Mouse (Mus musculus): ENCODE data around the gene Olfr1124. TPM values are rescaled to one million over a fixed set of nuclear protein-coding genes. Genes with fewer than 3 reads are reported as not detected.

Gene Olfr1124
- polyA plus RNA-seq, 1 experiment from 2014 or later: 0.08 TPM

Other genes with a start within 250 kb of the Olfr1124 start
- gene Olfr1112, start 242.5 kb upstream of the Olfr1124 start, polyA plus RNA-seq (2015; fragmentation: Nextera tagmentation; extraction: Ambion mirVana): not detected in 2 replicates
- not detected in 2 replicates for gene Olfr1113, start 221.3 kb upstream of the Olfr1124 start, polyA plus RNA-seq (2015; fragmentation: Nextera tagmentation; extraction: Ambion mirVana)
- gene Olfr1115, start 182.3 kb upstream of the Olfr1124 start, polyA plus RNA-seq (2015; fragmentation: Nextera tagmentation; extraction: Ambion mirVana): not detected in 2 replicates
- gene Olfr1116, start 162.7 kb upstream of the Olfr1124 start, polyA plus RNA-seq (2015; fragmentation: Nextera tagmentation; extraction: Ambion mirVana): not detected in 2 replicates
- gene Olfr1118, start 122.7 kb upstream of the Olfr1124 start, polyA plus RNA-seq (2015; fragmentation: Nextera tagmentation; extraction: Ambion mirVana): not detected in 2 replicates
- gene Olfr1120, start 75.5 kb upstream of the Olfr1124 start, polyA plus RNA-seq (2015; fragmentation: Nextera tagmentation; extraction: Ambion mirVana): not detected in 2 replicates
- not detected in 2 replicates for gene Olfr1121, start 60.4 kb upstream of the Olfr1124 start, polyA plus RNA-seq (2015; fragmentation: Nextera tagmentation; extraction: Ambion mirVana)
- gene Olfr1122, start 44.4 kb upstream of the Olfr1124 start, polyA plus RNA-seq (2015; fragmentation: Nextera tagmentation; extraction: Ambion mirVana): not detected in 2 replicates
- not detected in 2 replicates for gene Olfr1123, start 13.6 kb upstream of the Olfr1124 start, polyA plus RNA-seq (2015; fragmentation: Nextera tagmentation; extraction: Ambion mirVana)
- gene Olfr1126, start 23.7 kb downstream of the Olfr1124 start, polyA plus RNA-seq (2015; fragmentation: Nextera tagmentation; extraction: Ambion mirVana): not detected in 2 replicates
- not detected in 2 replicates for gene Pramel7, start 66.8 kb downstream of the Olfr1124 start, polyA plus RNA-seq (2015; fragmentation: Nextera tagmentation; extraction: Ambion mirVana)
- gene Pramel6, start 76.3 kb downstream of the Olfr1124 start, polyA plus RNA-seq (2015; fragmentation: Nextera tagmentation; extraction: Ambion mirVana): not detected in 2 replicates
- gene Olfr153, start 101.5 kb downstream of the Olfr1124 start, polyA plus RNA-seq (2015; fragmentation: Nextera tagmentation; extraction: Ambion mirVana): not detected in 2 replicates
- gene Olfr1128, start 115.3 kb downstream of the Olfr1124 start, polyA plus RNA-seq (2015; fragmentation: Nextera tagmentation; extraction: Ambion mirVana): not detected in 2 replicates
- gene Olfr1129, start 143.6 kb downstream of the Olfr1124 start, polyA plus RNA-seq (2015; fragmentation: Nextera tagmentation; extraction: Ambion mirVana): not detected in 2 replicates
- not detected in 2 replicates for gene Olfr1130, start 175.9 kb downstream of the Olfr1124 start, polyA plus RNA-seq (2015; fragmentation: Nextera tagmentation; extraction: Ambion mirVana)
- gene Olfr1131, start 196.8 kb downstream of the Olfr1124 start, polyA plus RNA-seq (2015; fragmentation: Nextera tagmentation; extraction: Ambion mirVana): not detected in 2 replicates
- gene Olfr1132, start 207.3 kb downstream of the Olfr1124 start, polyA plus RNA-seq (2015; fragmentation: Nextera tagmentation; extraction: Ambion mirVana): not detected in 2 replicates
- gene Olfr1133, start 217.1 kb downstream of the Olfr1124 start, polyA plus RNA-seq (2015; fragmentation: Nextera tagmentation; extraction: Ambion mirVana): not detected in 2 replicates
- not detected in 2 replicates for gene Olfr1134, start 228.2 kb downstream of the Olfr1124 start, polyA plus RNA-seq (2015; fragmentation: Nextera tagmentation; extraction: Ambion mirVana)
- not detected in 2 replicates for gene Olfr1135, start 243.4 kb downstream of the Olfr1124 start, polyA plus RNA-seq (2015; fragmentation: Nextera tagmentation; extraction: Ambion mirVana)

Data from kidney, embryonic 15.5 days (tissue).